Mouse (Mus musculus) intestine, postnatal 0 days (tissue): ENCODE data around the gene Knstrn. TPM values are rescaled to one million over a fixed set of nuclear protein-coding genes. Genes with fewer than 3 reads are reported as not detected.

ENCODE experiments used
- ATAC-seq: fragments of 200-750 bp; cut with Nextera tagmentation; 2 replicates; pipeline ENCODE4 v1.8.0; 2017; ENCODE audit warnings: mild to moderate bottlenecking, moderate TSS enrichment, moderate library complexity
- H3K27ac ChIP-seq: fragments of 300-500 bp; sonication (generic); 2 replicates; pipeline ENCODE4 v1.5.1; 2014; ENCODE audit warnings: mild to moderate bottlenecking, low read depth, low read length, moderate library complexity
- H3K27me3 ChIP-seq: fragments of 300-500 bp; sonication (generic); replicated peaks from 2 replicates; pipeline ENCODE4 v1.6.1; 2014; ENCODE audit warnings: low read length, mixed read lengths; ENCODE audit not compliant: control insufficient read depth, insufficient read depth
- H3K36me3 ChIP-seq: fragments of 300-500 bp; sonication (generic); 2 replicates; pipeline ENCODE4 v1.6.1; 2014; ENCODE audit warnings: mild to moderate bottlenecking, moderate library complexity; ENCODE audit not compliant: control insufficient read depth, insufficient read depth
- H3K4me1 ChIP-seq: fragments of 300-500 bp; sonication (generic); replicated peaks from 2 replicates; pipeline ENCODE4 v1.6.1; 2014; ENCODE audit warnings: antibody characterized with exemption, low read length, mixed read lengths; ENCODE audit not compliant: control insufficient read depth, insufficient read depth
- H3K4me2 ChIP-seq: fragments of 300-500 bp; sonication (generic); replicated peaks from 2 replicates; pipeline ENCODE4 v1.6.1; 2014; ENCODE audit warnings: low read depth, mild to moderate bottlenecking, moderate library complexity
- H3K4me3 ChIP-seq: fragments of 300-500 bp; sonication (generic); 2 replicates; pipeline ENCODE4 v1.5.1; 2014; ENCODE audit warnings: low read depth, low read length
- H3K9ac ChIP-seq: fragments of 300-500 bp; sonication (generic); 2 replicates; pipeline ENCODE4 v1.6.1; 2014; ENCODE audit warnings: mild to moderate bottlenecking, low read depth, low read length
- H3K9me3 ChIP-seq: fragments of 300-500 bp; sonication (generic); 2 replicates; pipeline ENCODE4 v1.6.1; 2016; ENCODE audit warnings: mixed run types; ENCODE audit not compliant: control insufficient read depth
- CTCF ChIP-seq: sonication (generic); IDR thresholded peaks from 2 replicates; pipeline ENCODE4 v1.5.1; 2016; ENCODE audit warnings: low read depth, mild to moderate bottlenecking, control low read depth, antibody characterized with exemption, moderate library complexity
- WGBS: fragments of 180-500 bp; shearing (Covaris S2); extraction: QIAGEN DNeasy Blood & Tissue Kit; methylation state at CpG from one replicate; pipeline ENCODE4 v1.1.7; 2014; 5-methylcytosine and 5-hydroxymethylcytosine counted together
- polyA plus RNA-seq: library from polyadenylated mRNA; unstranded; fragments of >200 nt; fragmentation: Nextera tagmentation; extraction: Ambion mirVana; gene quantifications from 2 replicates; pipeline ENCODE4 v1.2.1, GENCODE M21; 2015

Gene Knstrn
- polyA plus RNA-seq, 1 experiment from 2014 or later = 26.4 TPM

GRCm38 (mm10) chr2:118895990-118896913, 82.4 kb downstream of the Knstrn start:
- H3K4me2 ChIP-seq = peak overlapping the region; percentile 86
- no peaks in the 10 kb centered on the region for H3K9me3 ChIP-seq
- H3K9ac ChIP-seq = peak overlapping the region; percentile 7; the same call in 1 of the 2 replicates
- no peak overlapping the region; the same call in 1 of the 2 replicates for H3K27ac ChIP-seq
- WGBS = 4% methylated on average over 36 of the region's 38 CpGs
- TF ChIP-seq CTCF = no peak
- H3K4me1 ChIP-seq = peaks cover 9% of the 10 kb centered on the region; the same call in 1 of the 2 replicates
- H3K4me3 ChIP-seq = peak overlapping the region; percentile 49
- peak; percentile 6; the same call in 1 of the 2 replicates for ATAC-seq
- no peaks in the 10 kb centered on the region for H3K36me3 ChIP-seq
- H3K27me3 ChIP-seq = peaks cover 61% of the 10 kb centered on the region

GRCm38 (mm10) chr2:118896914-118897291, 83.1 kb downstream of the Knstrn start:
- Histone ChIP-seq H3K9ac (peak overlapping the region; percentile 7; the same call in 1 of the 2 replicates), H3K4me3 (peak overlapping the region; percentile 49), H3K4me2 (peak overlapping the region; percentile 86), H3K36me3 (no peaks in the 10 kb centered on the region), H3K27ac (no peak overlapping the region), H3K9me3 (no peaks in the 10 kb centered on the region), H3K27me3 (peaks cover 61% of the 10 kb centered on the region), H3K4me1 (peaks cover 9% of the 10 kb centered on the region; the same call in 1 of the 2 replicates)
- no peak for TF ChIP-seq CTCF
- 1% methylated on average over 13 of the region's 13 CpGs for WGBS
- ATAC-seq = no peak

- H3K27me3 ChIP-seq = peaks cover 61% of the 10 kb centered on the region
- WGBS = 11% methylated on average over 7 of the region's 7 CpGs
These were observed 83.6 kb downstream of the Knstrn start for GRCm38 (mm10) chr2:118897392-118897791.

GRCm38 (mm10) chr2:118897808-118898207, 84.0 kb downstream of the Knstrn start:
- TF ChIP-seq CTCF = no peak
- WGBS = 10% methylated on average over 11 of the region's 11 CpGs
- peaks cover 10% of the 10 kb centered on the region; the same call in 1 of the 2 replicates for H3K4me1 ChIP-seq
- no peak overlapping the region for H3K4me2 ChIP-seq
- no peaks in the 10 kb centered on the region for H3K36me3 ChIP-seq
- H3K4me3 ChIP-seq = no peak overlapping the region
- no peaks in the 10 kb centered on the region for H3K9me3 ChIP-seq
- H3K27ac ChIP-seq = no peak overlapping the region
- no peak for ATAC-seq
- no peak overlapping the region for H3K9ac ChIP-seq
- peaks cover 61% of the 10 kb centered on the region for H3K27me3 ChIP-seq

More at GRCm38 (mm10) chr2:118897392-118897791, 83.6 kb downstream of the Knstrn start:
- H3K9me3 ChIP-seq = no peaks in the 10 kb centered on the region
- TF ChIP-seq CTCF = no peak
- peak overlapping the region; percentile 49; the same call in 1 of the 2 replicates for H3K4me3 ChIP-seq
- H3K4me2 ChIP-seq = peak overlapping the region; percentile 86
- no peaks in the 10 kb centered on the region for H3K36me3 ChIP-seq
- no peak for ATAC-seq
- no peak overlapping the region for H3K27ac ChIP-seq
- H3K9ac ChIP-seq = no peak overlapping the region
- H3K4me1 ChIP-seq = peaks cover 9% of the 10 kb centered on the region; the same call in 1 of the 2 replicates

GRCm38 (mm10) chr2:118898771-118899170, 85.0 kb downstream of the Knstrn start:
- H3K36me3 ChIP-seq = no peaks in the 10 kb centered on the region

GRCm38 (mm10) chr2:118899306-118899705, 85.5 kb downstream of the Knstrn start:
- Histone ChIP-seq H3K4me2 (no peak overlapping the region), H3K4me3 (no peak overlapping the region), H3K9me3 (no peaks in the 10 kb centered on the region), H3K9ac (no peak overlapping the region), H3K27ac (no peak overlapping the region), H3K4me1 (peaks cover 11% of the 10 kb centered on the region; the same call in 1 of the 2 replicates), H3K27me3 (peaks cover 58% of the 10 kb centered on the region), H3K36me3 (no peaks in the 10 kb centered on the region)
- WGBS = 32% methylated on average over 7 of the region's 7 CpGs
- no peak for ATAC-seq
- TF ChIP-seq CTCF = no peak

More at GRCm38 (mm10) chr2:118898771-118899170, 85.0 kb downstream of the Knstrn start:
- TF ChIP-seq CTCF = no peak
- no peak overlapping the region for H3K4me3 ChIP-seq
- H3K27me3 ChIP-seq = peaks cover 61% of the 10 kb centered on the region
- 38% methylated on average over 4 of the region's 4 CpGs for WGBS
- no peak overlapping the region for H3K27ac ChIP-seq
- no peak overlapping the region for H3K9ac ChIP-seq
- ATAC-seq = no peak
- H3K4me1 ChIP-seq = peaks cover 11% of the 10 kb centered on the region; the same call in 1 of the 2 replicates
- H3K4me2 ChIP-seq = no peak overlapping the region
- no peaks in the 10 kb centered on the region for H3K9me3 ChIP-seq
